Comparison of ENCODE assay signal across 30 mouse cellular contexts in the genomic region with DNA sequence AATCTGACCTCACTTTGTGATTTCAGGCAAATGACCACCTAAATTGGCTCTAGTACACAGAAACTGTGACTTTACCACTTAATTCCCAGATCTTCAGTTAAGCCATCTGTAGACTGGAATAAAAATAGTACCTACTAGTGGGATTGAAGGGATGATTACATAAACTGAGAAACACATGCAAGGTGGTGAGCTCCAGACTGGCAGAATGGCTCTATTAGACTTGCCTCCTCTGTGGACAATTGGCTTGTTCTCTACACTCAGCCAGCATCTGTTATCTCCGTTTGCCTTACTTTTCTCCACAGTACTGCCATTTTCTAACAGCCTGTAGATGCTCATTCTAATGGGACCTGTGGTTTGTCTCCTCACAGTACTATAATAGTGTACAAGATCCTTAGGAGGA. TPM values are rescaled to one million over a fixed set of nuclear protein-coding genes. Genes with fewer than 3 reads are reported as not detected.
DNase-seq lines count a peak whose midpoint lies in the region; ATAC-seq lines count a peak whose summit lies in the region.
"Had no signal": no experiment of that assay in that cellular context is flagged by ENCODE, and none has a peak within 500 bp of the region (broad histone marks: within the 10 kb centered on the region; RNA-seq: fewer than 3 reads in every experiment).

No protein-coding gene starts in this region.

- no peak overlapping the region for H3K4me3 ChIP-seq in hindbrain, embryonic 16.5 days (ENCODE audit: low read length)
- H3K4me3 ChIP-seq: embryonic facial prominence, embryonic 12.5 days; heart, embryonic 10.5 days; hindbrain, embryonic 12.5 days; midbrain, embryonic 10.5 days; midbrain, embryonic 15.5 days; neural tube, embryonic 15.5 days; stomach, embryonic 15.5 days had no signal

- H3K27ac ChIP-seq in hindbrain, embryonic 16.5 days (ENCODE audit: low read depth, low read length) = no peak overlapping the region
- H3K27ac ChIP-seq: embryonic facial prominence, embryonic 12.5 days; heart, embryonic 10.5 days; hindbrain, embryonic 12.5 days; kidney, postnatal 0 days; liver, embryonic 14.5 days; midbrain, embryonic 10.5 days; midbrain, embryonic 15.5 days; neural tube, embryonic 15.5 days; stomach, embryonic 15.5 days had no signal

- ATAC-seq in hindbrain, embryonic 16.5 days = no peak
- ATAC-seq: forebrain, embryonic 14.5 days; intestine, embryonic 16.5 days; midbrain, embryonic 15.5 days had no signal

- H3K27me3 ChIP-seq in hindbrain, embryonic 16.5 days (replicated peaks; ENCODE audit: control insufficient read depth, insufficient read depth, low read length) = no peaks in the 10 kb centered on the region
- H3K27me3 ChIP-seq: embryonic facial prominence, embryonic 12.5 days; hindbrain, embryonic 12.5 days; midbrain, embryonic 15.5 days; neural tube, embryonic 15.5 days; stomach, embryonic 15.5 days had no signal

- H3K9me3 ChIP-seq in hindbrain, embryonic 16.5 days (ENCODE audit: control insufficient read depth, low read length) = no peaks in the 10 kb centered on the region
- H3K9me3 ChIP-seq: embryonic facial prominence, embryonic 12.5 days; heart, embryonic 10.5 days; midbrain, embryonic 15.5 days; stomach, embryonic 15.5 days had no signal

- peak; percentile 2 to 3 for DNase-seq in frontal cortex, adult 2 months (ENCODE audit: extremely low spot score in 1 of 2, low spot score in 1 of 2)
- DNase-seq in frontal cortex, postnatal 14 days (ENCODE audit: low spot score in 2 of 2) = no peak
- peak; percentile 16 for DNase-seq in cerebellum, adult 11 months
- peak; percentile 8 for DNase-seq in cerebellum, adult 8-10 months
- peak; percentile 41 to 53 for DNase-seq in cerebellum, postnatal 25 days
- DNase-seq in MN1 (ENCODE audit: low spot score) = no peak
- no peak for DNase-seq in adrenal gland, adult 18-20 months (ENCODE audit: low spot score in 2 of 2)
- DNase-seq: adrenal gland, postnatal 36 days; embryo, embryonic 11 days; gastrocnemius, postnatal 25 days; heart, adult 11 months; heart, postnatal 36 days; kidney, adult 8-10 months; liver; lung, adult 2 months; lung, postnatal 10 days; right cerebral cortex, postnatal 14 days; thymus, postnatal 25 days had no signal

- no peaks in the 10 kb centered on the region for H3K36me3 ChIP-seq in hindbrain, embryonic 16.5 days (ENCODE audit: control insufficient read depth, insufficient read depth, low read length)
- H3K36me3 ChIP-seq: embryonic facial prominence, embryonic 12.5 days; heart, embryonic 10.5 days; hindbrain, embryonic 12.5 days; midbrain, embryonic 10.5 days; midbrain, embryonic 15.5 days; neural tube, embryonic 15.5 days; stomach, embryonic 15.5 days had no signal

- WGBS in hindbrain, embryonic 16.5 days = 68% methylated on average over 1 of the region's 1 CpGs

- no peak overlapping the region for H3K9ac ChIP-seq in hindbrain, embryonic 16.5 days (ENCODE audit: low read depth, low read length)
- H3K9ac ChIP-seq: embryonic facial prominence, embryonic 12.5 days; hindbrain, embryonic 12.5 days; liver, embryonic 14.5 days; midbrain, embryonic 15.5 days; neural tube, embryonic 15.5 days; stomach, embryonic 15.5 days had no signal

- no peak overlapping the region for H3K4me2 ChIP-seq in hindbrain, embryonic 16.5 days (ENCODE audit: low read length)
- H3K4me2 ChIP-seq: embryonic facial prominence, embryonic 12.5 days; hindbrain, embryonic 12.5 days; midbrain, embryonic 15.5 days; neural tube, embryonic 15.5 days; stomach, embryonic 15.5 days had no signal

- no peaks in the 10 kb centered on the region for H3K4me1 ChIP-seq in hindbrain, embryonic 16.5 days (ENCODE audit: control insufficient read depth, insufficient read depth, low read depth, low read length)
- H3K4me1 ChIP-seq: embryonic facial prominence, embryonic 12.5 days; heart, embryonic 10.5 days; hindbrain, embryonic 12.5 days; midbrain, embryonic 10.5 days; midbrain, embryonic 15.5 days; neural tube, embryonic 15.5 days; stomach, embryonic 15.5 days had no signal

RNA-seq across cellular contexts. Expression of gene Tpm3-rs7, which starts 49.0 kb away (rescaled TPM):
- polyA plus RNA-seq in frontal cortex, adult 2 months (2012; rRNA removed) = 1.2 and 2.2 TPM in 2 replicates
- total RNA-seq in adrenal gland, adult 18-20 months (2021) = 10 to 100 TPM; 46.4 to 50.8 TPM
- polyA plus RNA-seq in hindbrain, embryonic 16.5 days (2015; fragmentation: Nextera tagmentation; extraction: Ambion mirVana) = 3.6 and 6.9 TPM in 2 replicates

Comparison
In these comparisons a context has a peak if more than half of its experiments do, and no peak if none do; other contexts are left out.
1. DNase-seq: peak in frontal cortex, adult 2 months (2 of 2), cerebellum, adult 11 months (single experiment), cerebellum, adult 8-10 months (single experiment) and cerebellum, postnatal 25 days (2 of 2); none in frontal cortex, postnatal 14 days (0 of 2), MN1 (single experiment) and adrenal gland, adult 18-20 months (0 of 2).